Mouse (Mus musculus) ES-Bruce4 (cell line): Measurements from ENCODE around the gene Usp47.

Experiments used
- CTCF ChIP-seq: IDR thresholded peaks from one replicate; pipeline ENCODE4 v1.8.1; 2011; ENCODE audit warnings: low read depth, low read length
- EP300 ChIP-seq: IDR thresholded peaks from 2 replicates; pipeline ENCODE4 v1.6.1; 2011; ENCODE audit warnings: low read depth, low read length; ENCODE audit not compliant: insufficient read depth
- POLR2A ChIP-seq: IDR thresholded peaks from one replicate; pipeline ENCODE4 v1.8.1; 2011; ENCODE audit warnings: low read length; ENCODE audit not compliant: insufficient read depth

- no peak for TF ChIP-seq POLR2A
- TF ChIP-seq EP300 = no peak
- TF ChIP-seq CTCF = no peak
Measured at GRCm38 (mm10) chr7:112100887-112101286, 77.6 kb downstream of the Usp47 start.
